Mouse (Mus musculus) myocyte (in vitro differentiated cells): Measurements from ENCODE around the gene Tpp1. TPM values are rescaled to one million over a fixed set of nuclear protein-coding genes. Genes with fewer than 3 reads are reported as not detected.
"Not testable (repeated sequence)": the region's sequence is repeated elsewhere in the genome, so short reads cannot be mapped to it uniquely, and the experiment has no call there.

Source experiments
- H3K27me3 ChIP-seq: one replicate; pipeline ENCODE4 v1.6.1; 2011; ENCODE audit not compliant: control insufficient read depth, insufficient read depth, insufficient read length
- H3K36me3 ChIP-seq: one replicate; pipeline ENCODE4 v1.6.1; 2011; ENCODE audit not compliant: control insufficient read depth, insufficient read depth
- H3K4me2 ChIP-seq: one replicate; pipeline ENCODE4 v1.6.1; 2011; ENCODE audit warnings: low read depth, control low read depth
- H3K4me3 ChIP-seq: one replicate; pipeline ENCODE4 v1.5.1; 2011; ENCODE audit warnings: mild to moderate bottlenecking, control low read depth, moderate library complexity
- H3K79me2 ChIP-seq: one replicate; pipeline ENCODE4 v1.6.1; 2011; ENCODE audit not compliant: control insufficient read depth, insufficient read depth
- H3ac ChIP-seq: one replicate; pipeline ENCODE4 v1.6.1; 2011; ENCODE audit not compliant: control insufficient read depth, insufficient read length
- CEBPB ChIP-seq: IDR thresholded peaks from 2 replicates; pipeline ENCODE4 v1.6.1; 2011; ENCODE audit warnings: mild to moderate bottlenecking, moderate library complexity; ENCODE audit not compliant: poor library complexity, insufficient read depth, severe bottlenecking
- E2F4 ChIP-seq: IDR thresholded peaks from one replicate; pipeline ENCODE4 v1.6.1; 2011; ENCODE audit warnings: mild to moderate bottlenecking, control low read depth, moderate library complexity; ENCODE audit not compliant: insufficient read depth
- MAX ChIP-seq: IDR thresholded peaks from one replicate; pipeline ENCODE4 v1.6.1; 2011; ENCODE audit warnings: low read depth, mild to moderate bottlenecking, control low read depth
- MYOD1 ChIP-seq, 3 experiments: IDR thresholded peaks; one replicate each; pipeline ENCODE4 v1.6.1; 2011; ENCODE audit warnings: control low read depth in 2 of 3, low read depth in 2 of 3, mild to moderate bottlenecking in 2 of 3, moderate library complexity in 1 of 3; ENCODE audit not compliant: insufficient read length in 2 of 3, control insufficient read depth in 1 of 3
- MYOG ChIP-seq, 3 experiments: IDR thresholded peaks; one replicate each; pipeline ENCODE4 v1.6.1; 2011; ENCODE audit warnings: control low read depth in 2 of 3, low read depth in 2 of 3, mild to moderate bottlenecking in 2 of 3; ENCODE audit not compliant: insufficient read length in 2 of 3, control insufficient read depth in 1 of 3, insufficient read depth in 1 of 3
- POLR2A ChIP-seq: IDR thresholded peaks from one replicate; pipeline ENCODE4 v1.6.1; 2011; ENCODE audit warnings: low read depth, mild to moderate bottlenecking, control low read depth, moderate library complexity; ENCODE audit not compliant: insufficient read length
- POLR2AphosphoS2 ChIP-seq: IDR thresholded peaks from one replicate; pipeline ENCODE4 v1.6.1; 2011; ENCODE audit warnings: low read depth, control low read depth; ENCODE audit not compliant: insufficient read length
- REST ChIP-seq: IDR thresholded peaks from one replicate; pipeline ENCODE4 v1.6.1; 2011; ENCODE audit warnings: mild to moderate bottlenecking, control low read depth, moderate library complexity; ENCODE audit not compliant: insufficient read depth, insufficient read length
- SRF ChIP-seq: IDR thresholded peaks from one replicate; pipeline ENCODE4 v1.6.1; 2011; ENCODE audit warnings: low read depth; ENCODE audit not compliant: control insufficient read depth, insufficient read length
- TCF12 ChIP-seq: IDR thresholded peaks from one replicate; pipeline ENCODE4 v1.6.1; 2011; ENCODE audit warnings: mild to moderate bottlenecking, control low read depth; ENCODE audit not compliant: poor library complexity, insufficient read depth, severe bottlenecking
- TCF3 ChIP-seq: IDR thresholded peaks from one replicate; pipeline ENCODE4 v1.6.1; 2011; ENCODE audit warnings: low read depth, control low read depth; ENCODE audit not compliant: insufficient read length
- USF1 ChIP-seq: IDR thresholded peaks from one replicate; pipeline ENCODE4 v1.6.1; 2011; ENCODE audit warnings: low read depth, mild to moderate bottlenecking, control low read depth, moderate library complexity
- polyA plus RNA-seq: library from polyadenylated mRNA; unstranded; fragments of >200 nt; fragmentation: generic; extraction: Trizol; gene quantifications from one replicate; pipeline ENCODE4 v1.2.1, GENCODE M21; 2012; ENCODE audit warnings: missing spikeins

Tpp1 gene
- polyA plus RNA-seq, 1 experiment, result 40.4 TPM

GRCm38 (mm10) chr7:105737648-105738047 is 14.4 kb downstream of the Tpp1 start:
- TF ChIP-seq E2F4 (no peak), TCF3 (no peak), POLR2AphosphoS2 (no peak), REST (no peak), SRF (no peak), MYOD1 (IDR thresholded peaks at IDR 0.05; ENCODE audit: control insufficient read depth in 1 of 3, insufficient read length in 2 of 3, low read depth in 2 of 3) (no peak), POLR2A (no peak), TCF12 (no peak), MAX (no peak), USF1 (no peak), CEBPB (no peak), MYOG (IDR thresholded peaks at IDR 0.05; ENCODE audit: control insufficient read depth in 1 of 3, insufficient read depth in 1 of 3, insufficient read length in 2 of 3, low read depth in 2 of 3) (no peak)
- peak overlapping the region; percentile 99 for H3K4me3 ChIP-seq
- peak overlapping the region; percentile 96 for H3ac ChIP-seq
- no peaks in the 10 kb centered on the region for H3K27me3 ChIP-seq
- peak overlapping the region; percentile 97 for H3K4me2 ChIP-seq
- H3K79me2 ChIP-seq, result peaks cover 65% of the 10 kb centered on the region
- H3K36me3 ChIP-seq, result peaks cover 23% of the 10 kb centered on the region

- peak within 1 kb of the TSS; percentile 99 for H3K4me3 ChIP-seq
- peak within 1 kb of the TSS; percentile 96 for H3ac ChIP-seq
- no peaks in the 10 kb centered on the region for H3K27me3 ChIP-seq
- peaks cover 24% of the 10 kb centered on the region for H3K36me3 ChIP-seq
- peak within 1 kb of the TSS; percentile 97 for H3K4me2 ChIP-seq
- H3K79me2 ChIP-seq, result peaks cover 62% of the 10 kb centered on the region
- TF ChIP-seq CEBPB (no peak), POLR2A (peak; percentile 43)
Observed at GRCm38 (mm10) chr7:105736911-105737521, 15.0 kb downstream of the Tpp1 start, which contains the start of gene Rrp8. TSS of gene Rrp8 (minus strand) at chr7:105737385.

DNA sequence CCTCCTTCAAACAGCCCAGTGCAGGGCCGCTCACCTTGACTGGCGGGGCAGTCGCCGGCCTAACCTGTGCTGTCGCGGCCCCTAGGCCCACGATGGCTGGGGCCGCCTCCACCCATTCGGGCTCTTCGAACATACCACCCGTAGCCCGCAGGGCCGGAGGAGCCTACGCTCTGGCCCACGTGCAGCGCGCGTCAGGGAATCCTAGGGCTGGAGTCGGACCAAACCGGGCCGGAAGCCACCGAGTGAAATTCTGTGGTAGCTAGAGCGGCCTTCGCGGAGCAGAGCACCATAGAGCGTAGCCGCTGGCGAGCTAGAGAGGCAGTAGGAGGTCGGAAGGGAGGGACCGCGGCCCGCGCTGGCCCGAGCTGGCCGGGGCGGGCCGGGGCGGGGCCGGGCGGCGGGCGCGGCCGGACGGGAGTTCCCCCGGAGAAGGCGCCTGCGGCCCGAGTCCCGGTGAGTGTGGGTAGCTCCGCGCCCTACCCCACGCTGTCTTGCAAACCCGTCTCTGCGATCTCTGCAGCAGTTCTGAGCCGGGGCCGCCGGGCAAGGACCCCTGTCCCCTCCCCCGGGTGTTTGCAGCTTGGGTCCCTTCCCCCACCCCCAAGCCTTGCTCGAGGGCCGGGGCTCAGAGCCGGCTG is 15.7 kb downstream of the Tpp1 start, which contains the start of gene Ilk:
Gene Ilk (plus strand): TSS at position 329 of the 638 bp plus-strand sequence.
- Histone ChIP-seq H3ac (peak within 1 kb of the TSS; percentile 96), H3K79me2 (peaks cover 62% of the 10 kb centered on the region), H3K36me3 (peaks cover 28% of the 10 kb centered on the region), H3K4me2 (peak within 1 kb of the TSS; percentile 97), H3K27me3 (no peaks in the 10 kb centered on the region), H3K4me3 (peak within 1 kb of the TSS; percentile 99)
- TF ChIP-seq TCF12 (no peak), CEBPB (no peak), TCF3 (no peak), MYOG (IDR thresholded peaks at IDR 0.05; ENCODE audit: control insufficient read depth in 1 of 3, insufficient read depth in 1 of 3, insufficient read length in 2 of 3, low read depth in 2 of 3) (peak in 2 of 3 experiments; percentile 21 to 44), MAX (peak; percentile 63), USF1 (peak; percentile 52), SRF (peak; percentile 15), MYOD1 (IDR thresholded peaks at IDR 0.05; ENCODE audit: control insufficient read depth in 1 of 3, insufficient read length in 2 of 3, low read depth in 2 of 3) (no peak), REST (no peak), POLR2AphosphoS2 (peak; percentile 92), POLR2A (peak; percentile 69)

DNA sequence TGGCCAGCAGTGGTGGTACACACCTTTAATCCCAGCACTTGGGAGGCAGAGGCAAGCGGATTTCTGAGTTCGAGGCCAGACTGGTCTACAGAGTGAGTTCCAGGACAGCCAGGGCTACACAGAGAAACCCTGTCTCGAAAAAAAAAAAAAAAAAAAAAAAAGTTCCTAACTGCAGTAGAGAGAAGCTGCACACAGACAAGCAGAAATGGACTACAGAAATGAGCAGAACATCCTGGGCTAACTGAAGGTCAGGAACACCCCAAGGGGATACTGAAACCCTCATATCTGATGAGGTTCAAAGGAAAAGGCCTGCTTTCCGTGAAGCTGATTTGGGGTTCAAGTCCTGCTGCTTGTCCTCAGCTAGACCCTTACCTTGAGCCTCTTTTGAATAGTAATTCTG is 16.6 kb downstream of the Tpp1 start:
- peaks cover 24% of the 10 kb centered on the region for H3K36me3 ChIP-seq
- H3ac ChIP-seq, result peak overlapping the region; percentile 96
- not testable (repeated sequence) for H3K27me3 ChIP-seq
- H3K4me3 ChIP-seq, result peak overlapping the region; percentile 99
- peaks cover 58% of the 10 kb centered on the region for H3K79me2 ChIP-seq
- peak overlapping the region; percentile 95 for H3K4me2 ChIP-seq

DNA sequence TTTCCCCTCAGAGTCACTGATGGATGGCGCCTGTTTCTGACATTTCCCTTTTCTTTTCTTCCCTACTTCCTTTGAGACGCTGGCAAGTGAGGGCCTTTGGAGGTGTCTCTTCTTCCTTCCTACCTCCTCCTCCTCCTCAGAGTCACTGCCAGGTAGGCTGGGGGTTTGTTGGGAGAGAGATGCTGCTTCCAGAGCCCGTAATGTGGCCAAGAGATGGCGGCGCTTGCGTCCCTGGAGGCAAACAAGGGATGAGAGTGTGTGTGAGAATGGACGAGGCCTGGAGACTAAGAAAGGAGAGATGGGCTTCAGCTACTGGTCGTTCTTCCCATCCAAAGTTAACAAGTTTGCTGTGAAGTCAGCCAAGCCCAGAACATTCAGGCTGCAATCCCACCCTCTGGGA is 17.2 kb downstream of the Tpp1 start:
- peak overlapping the region; percentile 95 for H3K4me2 ChIP-seq
- peaks cover 24% of the 10 kb centered on the region for H3K36me3 ChIP-seq
- H3K79me2 ChIP-seq, result peaks cover 52% of the 10 kb centered on the region
- TF ChIP-seq MYOD1 (IDR thresholded peaks at IDR 0.05; ENCODE audit: control insufficient read depth in 1 of 3, insufficient read length in 2 of 3, low read depth in 2 of 3), result no peak
- TF ChIP-seq SRF, result no peak
- TF ChIP-seq MAX, result no peak
- H3K4me3 ChIP-seq, result peak overlapping the region; percentile 99
- H3ac ChIP-seq, result no peak overlapping the region
- no peaks in the 10 kb centered on the region for H3K27me3 ChIP-seq
